Mouse (Mus musculus): ENCODE results near the gene Midn. TPM values are rescaled to one million over a fixed set of nuclear protein-coding genes. Genes with fewer than 3 reads are reported as not detected.

Midn gene
- polyA plus RNA-seq, 1 experiment = 128 TPM

- H3K27ac ChIP-seq (ENCODE audit: insufficient read depth, low read length) = peak overlapping the region; percentile 91
- DNase-seq (ENCODE audit: low read depth in 1 of 2, low spot score in 2 of 2) = peak in 1 of 2 experiments; percentile 61
- no peaks in the 10 kb centered on the region for H3K27me3 ChIP-seq (ENCODE audit: control insufficient read depth, insufficient read depth, low read length)
- peaks cover 15% of the 10 kb centered on the region for H3K36me3 ChIP-seq (ENCODE audit: control insufficient read depth, insufficient read depth, low read length)
- H3K4me3 ChIP-seq (ENCODE audit: extremely low read depth, insufficient read depth, insufficient read length) = peak overlapping the region; percentile 56
- TF ChIP-seq CTCF (IDR thresholded peaks at IDR 0.05; ENCODE audit: extremely low read depth, insufficient read depth, insufficient read length, insufficient replicate concordance) (no peak), POLR2A (IDR thresholded peaks at IDR 0.05; ENCODE audit: low read depth, low read length) (no peak)
- WGBS = 3% methylated on average over 33 of the region's 33 CpGs
- H3K4me1 ChIP-seq (ENCODE audit: control insufficient read depth, insufficient read depth, insufficient read length) = peaks cover 64% of the 10 kb centered on the region
Observed at GRCm38 (mm10) chr10:80160455-80161371, 12.6 kb downstream of the Midn start.

- WGBS = 18% methylated on average over 7 of the region's 7 CpGs
- peaks cover 59% of the 10 kb centered on the region for H3K4me1 ChIP-seq (ENCODE audit: control insufficient read depth, insufficient read depth, insufficient read length)
- H3K36me3 ChIP-seq (ENCODE audit: control insufficient read depth, insufficient read depth, low read length) = peaks cover 6% of the 10 kb centered on the region
- DNase-seq (ENCODE audit: low read depth in 1 of 2, low spot score in 2 of 2) = no peak
- no peak overlapping the region for H3K4me3 ChIP-seq (ENCODE audit: extremely low read depth, insufficient read depth, insufficient read length)
- TF ChIP-seq CTCF (IDR thresholded peaks at IDR 0.05; ENCODE audit: extremely low read depth, insufficient read depth, insufficient read length, insufficient replicate concordance) (no peak), POLR2A (IDR thresholded peaks at IDR 0.05; ENCODE audit: low read depth, low read length) (no peak)
- peak overlapping the region; percentile 70 for H3K27ac ChIP-seq (ENCODE audit: insufficient read depth, low read length)
- H3K27me3 ChIP-seq (ENCODE audit: control insufficient read depth, insufficient read depth, low read length) = no peaks in the 10 kb centered on the region
Observed at GRCm38 (mm10) chr10:80161522-80162242, 13.6 kb downstream of the Midn start.

GRCm38 (mm10) chr10:80162243-80162608 is 14.2 kb downstream of the Midn start:
- WGBS = 71% methylated on average over 3 of the region's 3 CpGs
- DNase-seq (ENCODE audit: low read depth in 1 of 2, low spot score in 2 of 2) = no peak
- H3K4me1 ChIP-seq (ENCODE audit: control insufficient read depth, insufficient read depth, insufficient read length) = peaks cover 58% of the 10 kb centered on the region
- H3K27me3 ChIP-seq (ENCODE audit: control insufficient read depth, insufficient read depth, low read length) = no peaks in the 10 kb centered on the region
- H3K36me3 ChIP-seq (ENCODE audit: control insufficient read depth, insufficient read depth, low read length) = peaks cover under 1% of the 10 kb centered on the region
- H3K4me3 ChIP-seq (ENCODE audit: extremely low read depth, insufficient read depth, insufficient read length) = no peak overlapping the region
- TF ChIP-seq CTCF (IDR thresholded peaks at IDR 0.05; ENCODE audit: extremely low read depth, insufficient read depth, insufficient read length, insufficient replicate concordance) (no peak), POLR2A (IDR thresholded peaks at IDR 0.05; ENCODE audit: low read depth, low read length) (no peak)
- peak overlapping the region; percentile 70 for H3K27ac ChIP-seq (ENCODE audit: insufficient read depth, low read length)

GRCm38 (mm10) chr10:80162716-80163299 is 14.7 kb downstream of the Midn start:
- WGBS = 54% methylated on average over 6 of the region's 6 CpGs
- Histone ChIP-seq H3K27me3 (ENCODE audit: control insufficient read depth, insufficient read depth, low read length) (no peaks in the 10 kb centered on the region), H3K27ac (ENCODE audit: insufficient read depth, low read length) (peak overlapping the region; percentile 70), H3K4me3 (ENCODE audit: extremely low read depth, insufficient read depth, insufficient read length) (no peak overlapping the region), H3K4me1 (ENCODE audit: control insufficient read depth, insufficient read depth, insufficient read length) (peaks cover 54% of the 10 kb centered on the region), H3K36me3 (ENCODE audit: control insufficient read depth, insufficient read depth, low read length) (no peaks in the 10 kb centered on the region)
- TF ChIP-seq CTCF (IDR thresholded peaks at IDR 0.05; ENCODE audit: extremely low read depth, insufficient read depth, insufficient read length, insufficient replicate concordance) (no peak), POLR2A (IDR thresholded peaks at IDR 0.05; ENCODE audit: low read depth, low read length) (no peak)
- DNase-seq (ENCODE audit: low read depth in 1 of 2, low spot score in 2 of 2) = no peak

GRCm38 (mm10) chr10:80163721-80164120 is 15.6 kb downstream of the Midn start:
- no peak for TF ChIP-seq POLR2A (IDR thresholded peaks at IDR 0.05; ENCODE audit: low read depth, low read length)
- no peak for TF ChIP-seq CTCF (IDR thresholded peaks at IDR 0.05; ENCODE audit: extremely low read depth, insufficient read depth, insufficient read length, insufficient replicate concordance)
- WGBS = 90% methylated on average over 8 of the region's 8 CpGs
- H3K27me3 ChIP-seq (ENCODE audit: control insufficient read depth, insufficient read depth, low read length) = no peaks in the 10 kb centered on the region
- no peak overlapping the region for H3K27ac ChIP-seq (ENCODE audit: insufficient read depth, low read length)
- peaks cover 52% of the 10 kb centered on the region for H3K4me1 ChIP-seq (ENCODE audit: control insufficient read depth, insufficient read depth, insufficient read length)
- no peak for DNase-seq (ENCODE audit: low read depth in 1 of 2, low spot score in 2 of 2)
- no peaks in the 10 kb centered on the region for H3K36me3 ChIP-seq (ENCODE audit: control insufficient read depth, insufficient read depth, low read length)
- no peak overlapping the region for H3K4me3 ChIP-seq (ENCODE audit: extremely low read depth, insufficient read depth, insufficient read length)

- no peaks in the 10 kb centered on the region for H3K36me3 ChIP-seq (ENCODE audit: control insufficient read depth, insufficient read depth, low read length)
- H3K27me3 ChIP-seq (ENCODE audit: control insufficient read depth, insufficient read depth, low read length) = no peaks in the 10 kb centered on the region
- H3K4me3 ChIP-seq (ENCODE audit: extremely low read depth, insufficient read depth, insufficient read length) = peak overlapping the region; percentile 46; the same call in 1 of the 2 replicates
- peaks cover 47% of the 10 kb centered on the region for H3K4me1 ChIP-seq (ENCODE audit: control insufficient read depth, insufficient read depth, insufficient read length)
- no peak for TF ChIP-seq CTCF (IDR thresholded peaks at IDR 0.05; ENCODE audit: extremely low read depth, insufficient read depth, insufficient read length, insufficient replicate concordance)
- no peak for TF ChIP-seq POLR2A (IDR thresholded peaks at IDR 0.05; ENCODE audit: low read depth, low read length)
- WGBS = 17% methylated on average over 44 of the region's 44 CpGs
- no peak for DNase-seq (ENCODE audit: low read depth in 1 of 2, low spot score in 2 of 2)
- H3K27ac ChIP-seq (ENCODE audit: insufficient read depth, low read length) = peak overlapping the region; percentile 64
Observed at GRCm38 (mm10) chr10:80164161-80164997, 16.3 kb downstream of the Midn start.

Data from spleen, adult 2 months (tissue).